Mouse (Mus musculus): ENCODE measurements around the gene Thbs2.

DNA sequence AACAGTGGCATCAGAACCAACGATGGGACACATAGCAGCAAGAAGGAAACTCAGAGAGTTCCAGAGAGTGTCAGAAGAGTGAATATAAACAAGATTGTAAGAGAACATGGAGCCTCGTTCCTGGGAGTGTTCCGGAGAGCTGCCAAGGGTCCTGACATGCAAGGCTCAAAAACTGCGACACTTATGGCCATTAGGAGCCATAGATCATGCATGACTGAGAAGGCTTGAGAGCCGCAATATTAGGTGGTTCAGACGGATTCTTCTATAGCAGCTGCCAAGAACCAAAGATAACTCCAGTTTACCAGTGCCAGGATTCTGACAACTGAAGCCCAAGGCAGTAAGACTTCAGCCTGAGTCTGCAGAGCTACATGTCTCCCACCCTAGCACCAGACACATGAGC lies 3.1 kb upstream of the Thbs2 start:
- no peak for TF ChIP-seq MAX (IDR thresholded peaks at IDR 0.05)
- no peak for TF ChIP-seq USF1 (IDR thresholded peaks at IDR 0.05; ENCODE audit: low read depth)
- no peak for TF ChIP-seq CTCF (IDR thresholded peaks at IDR 0.05; ENCODE audit: control insufficient read depth, insufficient read depth, insufficient read length)
- no peak for TF ChIP-seq FOSL1 (IDR thresholded peaks at IDR 0.05; ENCODE audit: insufficient read depth, low read length, poor library complexity, severe bottlenecking)
- no peak for TF ChIP-seq MYOD1 (IDR thresholded peaks at IDR 0.05; ENCODE audit: control insufficient read depth, insufficient read length, low read depth)
- no peak for TF ChIP-seq MYOG (IDR thresholded peaks at IDR 0.05; ENCODE audit: control insufficient read depth, extremely low read depth, insufficient read length)
